Mouse (Mus musculus) hindbrain, postnatal 0 days (tissue): ENCODE measurements at regions not wholly inside any gene's neighbourhood (a gene's known extent, or its start where the extent isn't known, plus 50 kb on each side); places are given as distances from the start of the nearest gene placed in this dataset.
A peak's percentile ranks its signal among the peaks of the same experiment; 100 is the strongest.

Source experiments
- ATAC-seq: fragments of 200-750 bp; cut with Nextera tagmentation; 2 replicates; pipeline ENCODE4 v1.8.0; 2017; ENCODE audit warnings: mild to moderate bottlenecking, moderate TSS enrichment, moderate library complexity
- DNase-seq: peaks from one replicate; pipeline ENCODE4 v3.0.0-alpha.2; 2015; ENCODE audit warnings: low spot score
- H3K27ac ChIP-seq: fragments of 300-500 bp; sonication (generic); 2 replicates; pipeline ENCODE4 v1.5.1; 2014; ENCODE audit warnings: mild to moderate bottlenecking
- H3K27me3 ChIP-seq: fragments of 300-500 bp; sonication (generic); 2 replicates; pipeline ENCODE4 v1.6.1; 2014; ENCODE audit warnings: low read length, mixed read lengths; ENCODE audit not compliant: insufficient read depth
- H3K36me3 ChIP-seq: fragments of 300-500 bp; sonication (generic); 2 replicates; pipeline ENCODE4 v1.6.1; 2014; ENCODE audit warnings: low read length, mixed read lengths; ENCODE audit not compliant: insufficient read depth
- H3K4me1 ChIP-seq: fragments of 300-500 bp; sonication (generic); 2 replicates; pipeline ENCODE4 v1.6.1; 2014; ENCODE audit warnings: antibody characterized with exemption, low read length, mixed read lengths; ENCODE audit not compliant: insufficient read depth
- H3K4me2 ChIP-seq: fragments of 300-500 bp; sonication (generic); 2 replicates; pipeline ENCODE4 v1.6.1; 2014; ENCODE audit warnings: low read depth, mild to moderate bottlenecking, low read length, moderate library complexity, mixed read lengths
- H3K4me3 ChIP-seq: fragments of 300-500 bp; sonication (generic); 2 replicates; pipeline ENCODE4 v1.5.1; 2014; ENCODE audit warnings: low read length
- H3K9ac ChIP-seq: fragments of 300-500 bp; sonication (generic); replicated peaks from 2 replicates; pipeline ENCODE4 v1.6.1; 2014; ENCODE audit warnings: mild to moderate bottlenecking, low read length, moderate library complexity, mixed read lengths
- H3K9me3 ChIP-seq: fragments of 300-500 bp; sonication (generic); 2 replicates; pipeline ENCODE4 v1.6.1; 2016; ENCODE audit warnings: low read length, mixed read lengths
- CTCF ChIP-seq: IDR thresholded peaks from 2 replicates; pipeline ENCODE4 v1.5.1; 2016; ENCODE audit warnings: antibody characterized with exemption, control low read depth, low read depth
- WGBS: fragments of 180-500 bp; shearing (Covaris S2); extraction: QIAGEN DNeasy Blood & Tissue Kit; methylation state at CpG from one replicate; pipeline ENCODE4 v1.1.7; 2014; 5-methylcytosine and 5-hydroxymethylcytosine counted together

GRCm38 (mm10) chr5:55504754-55505153, 1506.5 kb downstream of the Stim2 start:
- no peak for ATAC-seq
- 54% methylated on average over 7 of the region's 7 CpGs for WGBS

GRCm38 (mm10) chr5:55505871-55506270, 1507.6 kb downstream of the Stim2 start:
- ATAC-seq (no peak), DNase-seq (peak; percentile 8)
- H3K4me1 ChIP-seq: no peaks in the 10 kb centered on the region
- H3K36me3 ChIP-seq: no peaks in the 10 kb centered on the region
- no peak overlapping the region for H3K27ac ChIP-seq
- no peak overlapping the region for H3K4me2 ChIP-seq
- H3K4me3 ChIP-seq: no peak overlapping the region
- no peak overlapping the region for H3K9ac ChIP-seq
- 20% methylated on average over 1 of the region's 1 CpGs for whole genome bisulfite sequencing
- TF ChIP-seq CTCF: no peak
- H3K9me3 ChIP-seq: no peaks in the 10 kb centered on the region
- no peaks in the 10 kb centered on the region for H3K27me3 ChIP-seq

More at GRCm38 (mm10) chr5:55504754-55505153, 1506.5 kb downstream of the Stim2 start:
- Histone ChIP-seq H3K36me3 (no peaks in the 10 kb centered on the region), H3K4me2 (no peak overlapping the region), H3K9ac (no peak overlapping the region), H3K4me1 (no peaks in the 10 kb centered on the region), H3K9me3 (no peaks in the 10 kb centered on the region), H3K27ac (no peak overlapping the region), H3K27me3 (no peaks in the 10 kb centered on the region), H3K4me3 (no peak overlapping the region)
- TF ChIP-seq CTCF: no peak
- DNase-seq: no peak

DNA sequence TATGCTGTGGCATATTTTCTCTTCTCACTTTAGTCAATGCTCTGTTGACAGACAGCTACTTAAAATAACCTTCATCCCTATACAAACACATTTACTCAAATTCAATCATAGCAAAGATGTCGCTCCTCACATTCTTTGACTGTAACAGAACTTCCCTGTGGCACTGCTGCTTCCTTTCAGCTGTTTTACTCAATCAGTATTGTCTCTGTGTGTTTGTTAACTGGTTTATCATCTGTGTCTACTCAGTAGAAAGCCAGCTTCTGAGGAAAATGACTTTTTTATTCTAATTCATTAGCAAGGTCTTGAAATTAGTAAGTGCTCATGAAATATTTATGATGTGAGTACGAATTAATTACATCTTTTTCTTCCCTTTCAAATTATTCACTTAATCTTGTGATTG, 1516.0 kb downstream of the Stim2 start:
- Histone ChIP-seq H3K27me3 (no peaks in the 10 kb centered on the region), H3K27ac (no peak overlapping the region), H3K9ac (no peak overlapping the region), H3K9me3 (no peaks in the 10 kb centered on the region), H3K4me3 (no peak overlapping the region), H3K36me3 (no peaks in the 10 kb centered on the region), H3K4me1 (no peaks in the 10 kb centered on the region), H3K4me2 (no peak overlapping the region)
- no peak for TF ChIP-seq CTCF
- WGBS: 50% methylated on average over 2 of the region's 2 CpGs
- ATAC-seq (no peak), DNase-seq (no peak)

GRCm38 (mm10) chr5:55551154-55551553, 1552.9 kb downstream of the Stim2 start:
- Histone ChIP-seq H3K27ac (no peak overlapping the region), H3K36me3 (no peaks in the 10 kb centered on the region), H3K4me3 (no peak overlapping the region), H3K9ac (no peak overlapping the region), H3K9me3 (no peaks in the 10 kb centered on the region), H3K27me3 (no peaks in the 10 kb centered on the region), H3K4me2 (no peak overlapping the region), H3K4me1 (no peaks in the 10 kb centered on the region)
- ATAC-seq: no peak
- no peak for TF ChIP-seq CTCF
- no peak for DNase-seq
